Mouse (Mus musculus) c-Kit-positive CD71-positive TER-119-negative erythroid progenitor cells, embryonic 14.5 days (primary cell): ENCODE measurements around the gene Ttll4.

Source experiments
- DNase-seq: peaks from one replicate; pipeline ENCODE4 v3.0.0-alpha.2; 2013; ENCODE audit warnings: low read depth

Gene Ttll4

GRCm38 (mm10) chr1:74661448-74662195 lies at the start of gene Ttll4:
Ttll4 (plus strand) TSS chr1:74661745.
- DNase-seq: peak; percentile 90

GRCm38 (mm10) chr1:74624183-74624582 lies 37.4 kb upstream of the Ttll4 start:
- DNase-seq: no peak

- DNase-seq: no peak
Measured at GRCm38 (mm10) chr1:74626076-74626475, 35.5 kb upstream of the Ttll4 start.

GRCm38 (mm10) chr1:74628001-74628400 lies 33.5 kb upstream of the Ttll4 start:
- no peak for DNase-seq

- DNase-seq: no peak
Measured at GRCm38 (mm10) chr1:74632734-74633133, 28.8 kb upstream of the Ttll4 start.

- no peak for DNase-seq
Measured at GRCm38 (mm10) chr1:74643524-74643923, 18.0 kb upstream of the Ttll4 start.

GRCm38 (mm10) chr1:74643926-74644325 lies 17.6 kb upstream of the Ttll4 start:
- no peak for DNase-seq

- DNase-seq: peak; percentile 40
Measured at GRCm38 (mm10) chr1:74662253-74662865, 814 bp downstream of the Ttll4 start.

GRCm38 (mm10) chr1:74665153-74665552 lies 3.6 kb downstream of the Ttll4 start:
- DNase-seq: no peak

- no peak for DNase-seq
Measured at GRCm38 (mm10) chr1:74668371-74668770, 6.8 kb downstream of the Ttll4 start.

- DNase-seq: no peak
Measured at GRCm38 (mm10) chr1:74672731-74673130, 11.2 kb downstream of the Ttll4 start.

GRCm38 (mm10) chr1:74676863-74677262 lies 15.3 kb downstream of the Ttll4 start:
- DNase-seq: no peak

- no peak for DNase-seq
Measured at GRCm38 (mm10) chr1:74677843-74678242, 16.3 kb downstream of the Ttll4 start.

- DNase-seq: no peak
Measured at GRCm38 (mm10) chr1:74687131-74687530, 25.6 kb downstream of the Ttll4 start.

GRCm38 (mm10) chr1:74693891-74694583 lies 32.5 kb downstream of the Ttll4 start:
- DNase-seq: no peak

- DNase-seq: no peak
Measured at GRCm38 (mm10) chr1:74695836-74696235, 34.3 kb downstream of the Ttll4 start.

- no peak for DNase-seq
Measured at GRCm38 (mm10) chr1:74697416-74697815, 35.9 kb downstream of the Ttll4 start.

GRCm38 (mm10) chr1:74698353-74698752 lies 36.8 kb downstream of the Ttll4 start:
- no peak for DNase-seq

- no peak for DNase-seq
Measured at GRCm38 (mm10) chr1:74698791-74699190, 37.2 kb downstream of the Ttll4 start.

- no peak for DNase-seq
Measured at GRCm38 (mm10) chr1:74702142-74702553, 40.6 kb downstream of the Ttll4 start.

GRCm38 (mm10) chr1:74704156-74704555 lies 42.6 kb downstream of the Ttll4 start:
- no peak for DNase-seq

GRCm38 (mm10) chr1:74705016-74705415 lies 43.5 kb downstream of the Ttll4 start:
- no peak for DNase-seq

- no peak for DNase-seq
Measured at GRCm38 (mm10) chr1:74709566-74709965, 48.0 kb downstream of the Ttll4 start.
